In genomic region chr9:60982383-60983085, GRCm38 (mm10) we compare ENCODE assay signal across 14 mouse cellular contexts.
DNase-seq lines count a peak whose midpoint lies in the region; ATAC-seq and TF ChIP-seq lines count a peak whose summit lies in the region.
"Had no signal": no experiment of that assay in that cellular context is flagged by ENCODE, and none has a peak within 500 bp of the region (broad histone marks: within the 10 kb centered on the region; RNA-seq: fewer than 3 reads in every experiment).

No protein-coding gene starts in this region.

- H3K4me2 ChIP-seq in forebrain, postnatal 0 days (ENCODE audit: low read depth) = no peak overlapping the region
- no peak overlapping the region for H3K4me2 ChIP-seq in forebrain, embryonic 12.5 days
- H3K4me2 ChIP-seq in liver, embryonic 11.5 days = no peak overlapping the region
- H3K4me2 ChIP-seq in limb, embryonic 12.5 days = peak overlapping the region; percentile 16; the same call in 1 of the 2 replicates
- H3K4me2 ChIP-seq: limb, embryonic 13.5 days had no signal

- no peaks in the 10 kb centered on the region for H3K4me1 ChIP-seq in forebrain, postnatal 0 days (ENCODE audit: insufficient read depth)
- no peaks in the 10 kb centered on the region for H3K4me1 ChIP-seq in forebrain, embryonic 12.5 days
- peaks cover 7% of the 10 kb centered on the region for H3K4me1 ChIP-seq in liver, adult 2 months (ENCODE audit: control insufficient read depth, insufficient read depth, low read length)
- no peaks in the 10 kb centered on the region for H3K4me1 ChIP-seq in liver, embryonic 11.5 days (replicated peaks; ENCODE audit: control insufficient read depth, insufficient read depth, low read length)
- peaks cover 16% of the 10 kb centered on the region for H3K4me1 ChIP-seq in limb, embryonic 12.5 days (replicated peaks)

- no peak for ATAC-seq in forebrain, postnatal 0 days
- no peak for ATAC-seq in forebrain, embryonic 12.5 days (ENCODE audit: low FRiP score)
- no peak for ATAC-seq in liver, embryonic 11.5 days (replicated peaks; ENCODE audit: low FRiP score)
- ATAC-seq in limb, embryonic 12.5 days (ENCODE audit: insufficient number of reproducible peaks, insufficient read depth, low FRiP score, low TSS enrichment, low read depth) = no peak
- ATAC-seq: forebrain, embryonic 16.5 days; Patski had no signal

- no peak for TF ChIP-seq CTCF in forebrain, postnatal 0 days (IDR thresholded peaks at IDR 0.05; ENCODE audit: low read depth)
- no peak for TF ChIP-seq CTCF in liver, adult 2 months (IDR thresholded peaks at IDR 0.05; ENCODE audit: low read depth, low read length)
- TF ChIP-seq CTCF in brain, embryonic 14.5 days (IDR thresholded peaks at IDR 0.05; ENCODE audit: borderline replicate concordance, extremely low read depth, insufficient read depth, insufficient read length) = no peak

- intact Hi-C loops in heart, postnatal 25 days (cut with DNase I) = no loop called here

- H3K27me3 ChIP-seq in forebrain, postnatal 0 days (ENCODE audit: insufficient read depth, low read length) = no peaks in the 10 kb centered on the region
- 0 out of 2 replicates have a peak, but pooled peaks cover 3% of the 10 kb centered on the region for H3K27me3 ChIP-seq in forebrain, embryonic 12.5 days
- H3K27me3 ChIP-seq in liver, adult 2 months (ENCODE audit: control insufficient read depth, insufficient read depth, low read length) = no peaks in the 10 kb centered on the region
- H3K27me3 ChIP-seq in liver, embryonic 11.5 days (replicated peaks; ENCODE audit: control insufficient read depth, insufficient read depth, low read length) = no peaks in the 10 kb centered on the region
- H3K27me3 ChIP-seq in limb, embryonic 12.5 days = peaks cover 36% of the 10 kb centered on the region
- H3K27me3 ChIP-seq: Patski had no signal

- no peaks in the 10 kb centered on the region for H3K79me2 ChIP-seq in liver, adult 2 months (ENCODE audit: control insufficient read depth, insufficient read depth, low read length)

- WGBS in forebrain, postnatal 0 days = 52% methylated on average over 13 of the region's 13 CpGs
- WGBS in forebrain, embryonic 12.5 days = 64% methylated on average over 13 of the region's 13 CpGs
- WGBS in liver, adult 2 months = 48% methylated on average over 13 of the region's 13 CpGs
- WGBS in liver, embryonic 11.5 days = 72% methylated on average over 13 of the region's 13 CpGs
- 11% methylated on average over 13 of the region's 13 CpGs for WGBS in limb, embryonic 12.5 days

- H3K9me3 ChIP-seq in forebrain, postnatal 0 days (ENCODE audit: low read length) = no peaks in the 10 kb centered on the region
- no peaks in the 10 kb centered on the region for H3K9me3 ChIP-seq in forebrain, embryonic 12.5 days
- no peaks in the 10 kb centered on the region for H3K9me3 ChIP-seq in liver, embryonic 11.5 days (ENCODE audit: control insufficient read depth, low read length)
- peaks cover 4% of the 10 kb centered on the region; the same call in 1 of the 2 replicates for H3K9me3 ChIP-seq in limb, embryonic 12.5 days

- H3K27ac ChIP-seq in forebrain, postnatal 0 days (ENCODE audit: low read depth, low read length) = no peak overlapping the region
- H3K27ac ChIP-seq in forebrain, embryonic 12.5 days = no peak overlapping the region
- no peak overlapping the region for H3K27ac ChIP-seq in liver, adult 2 months (replicated peaks; ENCODE audit: insufficient read depth, low read depth, low read length)
- H3K27ac ChIP-seq in liver, embryonic 11.5 days (ENCODE audit: low read depth, low read length) = no peak overlapping the region
- no peak overlapping the region for H3K27ac ChIP-seq in limb, embryonic 12.5 days
- H3K27ac ChIP-seq: limb, embryonic 13.5 days had no signal

- TF ChIP-seq POLR2A in liver, adult 2 months (IDR thresholded peaks at IDR 0.05; ENCODE audit: extremely low read depth, insufficient read depth, low read length) = no peak
- TF ChIP-seq POLR2A in brain, embryonic 14.5 days (IDR thresholded peaks at IDR 0.05; ENCODE audit: borderline replicate concordance, extremely low read depth, insufficient read depth, insufficient read length, poor library complexity, severe bottlenecking) = no peak

- no peaks in the 10 kb centered on the region for H3K36me3 ChIP-seq in forebrain, postnatal 0 days (ENCODE audit: insufficient read depth)
- no peaks in the 10 kb centered on the region for H3K36me3 ChIP-seq in forebrain, embryonic 12.5 days (replicated peaks)
- no peaks in the 10 kb centered on the region for H3K36me3 ChIP-seq in liver, adult 2 months (ENCODE audit: control insufficient read depth, insufficient read depth, low read length)
- H3K36me3 ChIP-seq in liver, embryonic 11.5 days (ENCODE audit: control insufficient read depth, insufficient read depth, low read length) = no peaks in the 10 kb centered on the region
- no peaks in the 10 kb centered on the region for H3K36me3 ChIP-seq in limb, embryonic 12.5 days
- H3K36me3 ChIP-seq: limb, embryonic 13.5 days had no signal

- H3K4me3 ChIP-seq in forebrain, postnatal 0 days (ENCODE audit: low read depth, low read length) = no peak overlapping the region
- H3K4me3 ChIP-seq in forebrain, embryonic 12.5 days (replicated peaks) = no peak overlapping the region
- H3K4me3 ChIP-seq in liver, adult 2 months (ENCODE audit: insufficient read depth, low read depth, low read length) = no peak overlapping the region
- no peak overlapping the region for H3K4me3 ChIP-seq in liver, embryonic 11.5 days (ENCODE audit: low read depth, low read length)
- H3K4me3 ChIP-seq in limb, embryonic 12.5 days (replicated peaks) = no peak overlapping the region
- H3K4me3 ChIP-seq: limb, embryonic 13.5 days; myocyte had no signal

- DNase-seq in forebrain, postnatal 0 days = peak; percentile 35
- DNase-seq in liver, adult 2 months (ENCODE audit: extremely low read depth, low read depth, low spot score) = peak; percentile 93
- no peak for DNase-seq in liver, embryonic 11.5 days (ENCODE audit: low spot score)
- DNase-seq in brain, embryonic 14.5 days (ENCODE audit: low read depth) = peak; percentile 66
- no peak for DNase-seq in spleen, adult 12 weeks (ENCODE audit: low spot score)
- no peak for DNase-seq in heart, postnatal 25 days (ENCODE audit: low spot score)
- DNase-seq: lung, postnatal 10 days; thymus, postnatal 4 days had no signal

- H3K9ac ChIP-seq in forebrain, postnatal 0 days = no peak overlapping the region
- no peak overlapping the region for H3K9ac ChIP-seq in forebrain, embryonic 12.5 days
- no peak overlapping the region for H3K9ac ChIP-seq in liver, adult 2 months (ENCODE audit: low read depth, low read length)
- H3K9ac ChIP-seq in liver, embryonic 11.5 days (ENCODE audit: low read depth, low read length) = no peak overlapping the region
- H3K9ac ChIP-seq in limb, embryonic 12.5 days (replicated peaks) = no peak overlapping the region

Comparison
In these comparisons a context has a peak if more than half of its experiments do, and no peak if none do; other contexts are left out.
1. DNase-seq: peak in forebrain, postnatal 0 days (single experiment), liver, adult 2 months (single experiment) and brain, embryonic 14.5 days (single experiment); none in liver, embryonic 11.5 days (single experiment), spleen, adult 12 weeks (single experiment) and heart, postnatal 25 days (single experiment).